Mouse (Mus musculus) heart, adult 2 months (tissue): ENCODE measurements around the gene Golph3.

ENCODE experiments used
- CTCF ChIP-seq: fragments of 200-600 bp; IDR thresholded peaks from 2 replicates; pipeline ENCODE4 v1.8.1; 2022; ENCODE audit warnings: antibody characterized with exemption, mild to moderate bottlenecking, moderate library complexity
- POLR2A ChIP-seq: fragments of 200-500 bp; IDR thresholded peaks from 2 replicates; pipeline ENCODE4 v1.6.1; 2011; ENCODE audit warnings: mild to moderate bottlenecking, low read depth, low read length, control low read depth; ENCODE audit not compliant: insufficient read depth

- no peak for TF ChIP-seq POLR2A
- TF ChIP-seq CTCF = no peak
Measured at GRCm38 (mm10) chr15:12337779-12338137, 16.5 kb downstream of the Golph3 start.
